Mouse (Mus musculus) G1E (cell line): Measurements from ENCODE around the gene Il6st. TPM values are rescaled to one million over a fixed set of nuclear protein-coding genes. Genes with fewer than 3 reads are reported as not detected.

Experiments
- ATAC-seq: 2 replicates; pipeline ENCODE4 v1.8.0; 2016; ENCODE audit warnings: mild to moderate bottlenecking; ENCODE audit not compliant: insufficient number of reproducible peaks, poor library complexity, low FRiP score, severe bottlenecking; ENCODE audit errors: extremely low read depth
- DNase-seq: peaks from one replicate; pipeline ENCODE4 v3.0.0; 2012; ENCODE audit warnings: low spot score
- H3K27me3 ChIP-seq: 2 replicates; pipeline ENCODE4 v1.6.1; 2012; ENCODE audit warnings: mild to moderate bottlenecking, low read length, inconsistent platforms; ENCODE audit not compliant: insufficient read depth
- H3K36me3 ChIP-seq: replicated peaks from 2 replicates; pipeline ENCODE3; 2012; ENCODE audit warnings: mild to moderate bottlenecking, inconsistent platforms
- H3K4me1 ChIP-seq: 2 replicates; pipeline ENCODE4 v1.6.1; 2012; ENCODE audit warnings: low read depth, low read length, inconsistent platforms, mixed read lengths; ENCODE audit not compliant: insufficient read depth
- H3K4me3 ChIP-seq: 2 replicates; pipeline ENCODE4 v1.5.1; 2012; ENCODE audit warnings: low read depth, mild to moderate bottlenecking, inconsistent platforms, low read length, moderate library complexity, mixed read lengths
- H3K9me3 ChIP-seq: replicated peaks from 2 replicates; pipeline ENCODE4 v1.6.1; 2012; ENCODE audit warnings: inconsistent platforms
- CTCF ChIP-seq: IDR thresholded peaks from 2 replicates; pipeline ENCODE4 v1.5.1; 2012; ENCODE audit warnings: low read depth, low read length, inconsistent platforms, mixed read lengths
- GATA1 ChIP-seq: IDR thresholded peaks from 2 replicates; pipeline ENCODE4 v1.6.1; 2012; ENCODE audit warnings: borderline replicate concordance, low read length, inconsistent platforms, mixed read lengths
- GATA2 ChIP-seq: IDR thresholded peaks from 2 replicates; pipeline ENCODE4 v1.6.1; 2012; ENCODE audit warnings: low read depth, low read length, inconsistent platforms, borderline replicate concordance
- POLR2AphosphoS5 ChIP-seq: IDR thresholded peaks from 2 replicates; pipeline ENCODE4 v1.6.1; 2012; ENCODE audit warnings: low read depth, low read length, inconsistent platforms; ENCODE audit not compliant: insufficient replicate concordance
- TAL1 ChIP-seq: conservative IDR thresholded peaks from 2 replicates; pipeline ENCODE4 v1.6.1; 2012; ENCODE audit warnings: low read depth, low read length, inconsistent platforms, mixed read lengths
- polyA plus RNA-seq: library from polyadenylated mRNA; stranded (reverse); fragments of >175 nt; gene quantifications from 2 replicates; pipeline ENCODE4 v1.2.3, GENCODE M21; 2012
- total RNA-seq, 2 experiments: library from RNA; stranded (forward) in 1 of 2; stranded (reverse) in 1 of 2; fragments of 200-1000 nt in 1 of 2; fragments of >200 nt in 1 of 2; fragmentation: Nextera tagmentation in 1 of 2; gene quantifications; 2 replicates each; pipeline ENCODE4 v1.2.3; 2014 to 2017

Il6st gene
- total and polyA plus RNA-seq, 3 experiments = 0.70 to 20.4 (median 5.0) TPM

DNA sequence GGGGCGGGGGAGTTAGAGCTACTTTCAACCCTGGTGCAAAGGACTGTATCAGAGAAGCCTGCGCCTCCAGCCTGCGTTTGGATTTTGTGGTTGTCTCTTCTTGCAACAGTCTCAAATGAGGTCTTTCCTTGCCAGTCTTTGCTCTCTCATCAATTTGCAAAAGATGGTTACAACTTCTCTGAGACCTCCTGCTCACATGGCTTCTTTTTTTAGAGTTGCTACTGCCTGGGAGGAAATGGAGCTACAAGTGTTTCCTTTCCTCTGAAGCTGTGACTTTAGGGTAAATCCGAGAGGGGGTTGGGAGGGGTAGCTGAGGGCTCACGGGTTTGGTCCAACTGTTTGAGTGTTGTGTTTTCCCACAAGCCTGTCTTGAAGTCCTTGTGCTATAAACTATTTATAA is 30.6 kb upstream of the Il6st start:
- Histone ChIP-seq H3K4me3 (no peak overlapping the region), H3K9me3 (no peaks in the 10 kb centered on the region), H3K36me3 (no peaks in the 10 kb centered on the region), H3K27me3 (peaks cover 4% of the 10 kb centered on the region; the same call in 1 of the 2 replicates), H3K4me1 (no peaks in the 10 kb centered on the region)
- DNase-seq (no peak), ATAC-seq (no peak)
- TF ChIP-seq GATA2 (no peak), POLR2AphosphoS5 (no peak), CTCF (no peak), GATA1 (no peak), TAL1 (no peak)

DNA sequence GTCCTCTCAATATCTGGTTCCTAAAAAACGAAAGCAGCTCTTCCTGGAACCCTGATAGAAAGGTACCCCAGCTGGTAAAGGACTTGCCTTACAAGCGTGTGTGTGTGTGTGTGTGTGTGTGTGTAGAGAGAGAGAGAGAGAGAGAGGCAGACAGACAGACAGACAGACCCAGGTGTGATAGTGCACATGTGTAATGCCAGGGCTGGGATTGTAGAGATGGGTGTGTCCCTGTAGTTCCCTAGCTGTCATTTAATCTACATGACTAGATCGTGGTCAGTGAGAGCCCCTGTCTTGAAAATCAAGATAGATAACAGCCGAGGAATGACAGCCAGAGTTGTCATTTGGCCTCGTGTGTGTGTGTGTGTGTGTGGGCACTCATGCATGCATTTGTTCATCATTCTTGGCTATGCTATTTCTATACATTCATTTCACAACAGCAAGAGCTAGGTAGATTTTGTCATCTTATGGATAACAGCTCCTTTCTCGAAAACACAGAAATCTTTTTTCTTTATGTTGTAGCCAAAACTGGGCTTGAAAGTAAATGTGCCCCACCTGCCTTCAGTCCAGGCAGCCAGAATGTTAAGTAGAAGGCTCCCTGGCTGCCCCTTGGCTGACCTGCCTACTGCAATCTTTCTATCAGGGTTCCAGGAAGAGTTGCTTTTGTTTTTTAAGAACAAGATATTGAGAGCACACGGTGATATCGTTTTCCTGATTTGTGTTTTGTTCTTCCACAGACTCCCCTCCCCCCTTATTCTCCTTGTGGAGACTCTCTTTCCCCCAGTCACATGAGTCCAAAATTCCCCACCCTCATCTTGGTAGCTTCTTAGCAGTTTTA is 28.4 kb upstream of the Il6st start:
- H3K27me3 ChIP-seq = peaks cover 10% of the 10 kb centered on the region
- H3K9me3 ChIP-seq = no peaks in the 10 kb centered on the region
- peaks cover 10% of the 10 kb centered on the region for H3K4me1 ChIP-seq
- TF ChIP-seq CTCF (no peak), POLR2AphosphoS5 (no peak)
- DNase-seq (no peak), ATAC-seq (no peak)
- no peak overlapping the region for H3K4me3 ChIP-seq
- no peaks in the 10 kb centered on the region for H3K36me3 ChIP-seq

DNA sequence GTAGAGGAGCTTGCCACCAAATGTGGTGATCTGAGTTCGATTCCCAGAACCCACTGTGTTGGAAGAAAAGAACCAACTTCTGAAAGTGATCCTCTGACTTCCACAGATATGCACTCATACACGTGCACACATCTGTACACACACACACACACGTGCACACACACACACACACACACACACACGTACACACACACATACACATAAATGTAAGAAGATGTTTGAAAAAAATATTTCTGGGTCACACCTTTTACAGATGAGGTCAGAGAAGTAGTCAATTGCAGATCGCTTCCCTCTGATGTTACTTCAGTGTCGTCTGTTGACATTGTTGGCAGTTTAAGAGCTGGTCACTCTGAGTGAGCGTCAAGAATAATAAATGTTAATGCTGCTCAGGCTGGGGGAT is 27.6 kb upstream of the Il6st start:
- ATAC-seq (no peak), DNase-seq (no peak)
- Histone ChIP-seq H3K27me3 (peaks cover 13% of the 10 kb centered on the region), H3K36me3 (no peaks in the 10 kb centered on the region), H3K4me3 (no peak overlapping the region), H3K9me3 (no peaks in the 10 kb centered on the region), H3K4me1 (peaks cover 10% of the 10 kb centered on the region)
- TF ChIP-seq TAL1 = no peak
- TF ChIP-seq CTCF = no peak
- no peak for TF ChIP-seq POLR2AphosphoS5
- TF ChIP-seq GATA1 = no peak
- TF ChIP-seq GATA2 = no peak

DNA sequence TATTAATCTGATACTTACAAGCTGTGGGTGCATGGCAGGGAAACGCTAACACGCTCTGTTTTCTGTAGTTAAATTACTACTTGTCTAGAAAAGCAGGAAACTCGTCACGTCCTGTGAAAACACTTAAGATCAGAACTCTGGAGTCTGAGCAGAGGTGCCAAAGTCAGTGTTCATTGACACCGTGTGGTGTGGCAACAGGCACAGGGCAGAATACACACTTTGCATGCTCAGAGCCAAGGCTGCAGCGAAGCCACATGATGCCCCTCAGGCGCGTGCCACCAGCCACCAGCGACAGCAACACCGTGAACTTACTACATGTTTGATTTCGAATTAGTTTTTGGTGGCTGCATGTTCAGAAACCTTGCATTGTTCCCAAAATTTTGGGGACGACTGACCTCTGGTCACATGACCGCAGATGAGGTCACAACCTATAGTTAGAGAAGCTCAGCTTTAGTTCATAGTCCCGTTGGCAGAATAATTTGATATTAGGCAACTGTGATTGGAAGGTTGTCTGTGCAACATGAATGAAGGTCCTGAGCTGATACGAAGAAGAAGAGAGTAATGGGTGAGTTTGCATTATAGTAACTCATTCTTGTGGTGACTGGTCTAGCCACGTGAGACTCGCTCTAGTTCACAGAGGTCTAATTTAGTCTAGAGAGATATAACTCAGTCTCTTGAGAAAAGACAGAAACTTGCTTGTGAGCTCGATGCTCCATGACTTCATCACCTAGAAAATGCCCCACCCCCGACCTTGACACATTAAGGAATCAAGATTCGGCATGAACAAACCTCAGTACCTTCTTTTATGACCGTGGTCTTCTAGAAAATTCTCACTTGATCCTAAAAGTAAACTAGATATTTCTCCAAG is 25.6 kb upstream of the Il6st start:
- Histone ChIP-seq H3K36me3 (no peaks in the 10 kb centered on the region), H3K4me3 (no peak overlapping the region), H3K4me1 (peaks cover 10% of the 10 kb centered on the region), H3K9me3 (no peaks in the 10 kb centered on the region), H3K27me3 (peaks cover 19% of the 10 kb centered on the region)
- DNase-seq (no peak), ATAC-seq (no peak)
- no peak for TF ChIP-seq POLR2AphosphoS5
- no peak for TF ChIP-seq GATA2
- no peak for TF ChIP-seq TAL1
- no peak for TF ChIP-seq GATA1
- no peak for TF ChIP-seq CTCF

DNA sequence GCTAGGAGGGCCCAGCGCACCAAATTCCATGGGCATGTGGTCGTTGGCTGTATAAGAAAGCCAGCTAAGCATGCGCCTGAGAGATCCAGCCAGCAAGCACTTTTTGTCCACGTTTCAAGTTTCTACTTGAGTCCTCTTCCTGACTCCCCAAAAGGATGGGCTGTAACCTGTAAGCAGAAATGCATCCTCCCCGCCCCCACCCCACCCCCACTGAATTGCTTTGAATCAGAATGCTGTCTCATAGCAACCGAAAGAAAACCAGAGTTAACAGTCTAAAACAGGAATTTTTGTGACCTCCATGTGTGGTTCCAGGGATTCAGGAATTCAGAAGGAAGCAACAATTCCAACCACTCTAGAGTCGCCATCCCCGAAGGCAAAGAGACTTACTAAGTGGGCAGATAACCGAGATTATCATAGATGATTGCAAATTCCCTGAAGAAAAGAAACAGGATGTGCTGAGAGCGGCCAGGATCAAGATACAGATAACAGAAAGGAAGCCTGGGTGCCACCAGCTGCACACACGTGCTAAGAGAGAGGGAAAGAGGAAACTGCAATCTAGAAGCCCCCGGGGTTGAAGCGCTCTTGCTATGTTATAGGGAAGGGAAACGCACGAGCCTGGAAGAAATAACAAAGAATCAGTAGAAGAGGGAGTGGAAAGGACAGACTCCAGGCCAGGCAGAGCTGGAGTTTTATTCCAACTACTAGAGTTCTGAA is 24.6 kb upstream of the Il6st start:
- no peaks in the 10 kb centered on the region for H3K36me3 ChIP-seq
- peaks cover 23% of the 10 kb centered on the region for H3K27me3 ChIP-seq
- DNase-seq (no peak), ATAC-seq (0 out of 2 replicates have a peak, but pooled peaks have one; percentile 38)
- TF ChIP-seq POLR2AphosphoS5 (no peak), GATA2 (no peak), TAL1 (no peak), CTCF (no peak), GATA1 (no peak)
- no peak overlapping the region for H3K4me3 ChIP-seq
- H3K4me1 ChIP-seq = peaks cover 10% of the 10 kb centered on the region
- no peaks in the 10 kb centered on the region for H3K9me3 ChIP-seq

DNA sequence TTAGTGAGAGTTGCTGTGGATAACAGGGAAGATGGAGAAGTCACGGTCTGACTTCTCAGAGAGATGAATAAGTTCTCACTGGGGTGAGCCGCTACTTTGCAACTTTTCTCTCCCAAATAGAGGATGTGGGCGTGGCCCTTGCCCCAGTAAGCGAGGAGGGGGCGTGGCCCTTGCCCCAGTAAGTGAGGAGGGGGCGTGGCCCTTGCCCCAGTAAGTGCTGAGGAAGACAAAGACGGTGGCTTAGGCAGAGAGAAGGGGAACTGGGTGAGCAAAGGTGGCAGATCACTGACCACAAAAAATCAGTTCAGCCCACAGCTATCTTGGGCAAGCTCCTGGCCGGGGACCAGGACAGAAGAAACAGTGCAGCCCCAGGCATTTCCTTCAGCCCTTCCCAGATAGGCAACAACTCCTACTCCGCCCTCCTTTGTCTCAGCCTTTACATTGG is 23.9 kb upstream of the Il6st start:
- Histone ChIP-seq H3K9me3 (no peaks in the 10 kb centered on the region), H3K4me3 (no peak overlapping the region; the same call in 1 of the 2 replicates), H3K36me3 (no peaks in the 10 kb centered on the region), H3K4me1 (peaks cover 10% of the 10 kb centered on the region), H3K27me3 (peaks cover 23% of the 10 kb centered on the region)
- TF ChIP-seq POLR2AphosphoS5 (no peak), TAL1 (no peak)
- ATAC-seq = peak; percentile 59
- DNase-seq = no peak
